Mouse (Mus musculus) small intestine, adult 2 months (tissue): Measurements from ENCODE around the gene Poldip3.

ENCODE experiments used
- CTCF ChIP-seq: fragments of 200-500 bp; IDR thresholded peaks from 2 replicates; pipeline ENCODE4 v1.5.1; 2012; ENCODE audit warnings: low read depth, mild to moderate bottlenecking, control low read depth, inconsistent platforms, low read length, moderate library complexity, mixed read lengths; ENCODE audit not compliant: insufficient replicate concordance, insufficient read length; ENCODE audit errors: extremely low read depth
- POLR2A ChIP-seq: fragments of 200-500 bp; IDR thresholded peaks from 2 replicates; pipeline ENCODE4 v1.6.1; 2012; ENCODE audit warnings: low read depth, mild to moderate bottlenecking, control low read depth, inconsistent platforms, low read length, moderate library complexity

- TF ChIP-seq CTCF, result no peak
- no peak for TF ChIP-seq POLR2A
Observed at GRCm38 (mm10) chr15:83107814-83108213, 41.4 kb downstream of the Poldip3 start.
